Mouse (Mus musculus) kidney, embryonic 16.5 days (tissue): ENCODE results near the gene Socs7. TPM values are rescaled to one million over a fixed set of nuclear protein-coding genes. Genes with fewer than 3 reads are reported as not detected.

Experiments
- ATAC-seq: fragments of 200-750 bp; cut with Nextera tagmentation; 2 replicates; pipeline ENCODE4 v1.8.0; 2017; ENCODE audit warnings: moderate TSS enrichment; ENCODE audit not compliant: low FRiP score, low TSS enrichment
- H3K27ac ChIP-seq: fragments of 300-500 bp; sonication (generic); 2 replicates; pipeline ENCODE4 v1.5.1; 2014; ENCODE audit warnings: low read length
- H3K27me3 ChIP-seq: fragments of 300-500 bp; sonication (generic); 2 replicates; pipeline ENCODE4 v1.6.1; 2014; ENCODE audit warnings: low read length, control low read depth, mixed read lengths; ENCODE audit not compliant: insufficient read depth
- H3K36me3 ChIP-seq: fragments of 300-500 bp; sonication (generic); 2 replicates; pipeline ENCODE4 v1.6.1; 2014; ENCODE audit warnings: low read length, control low read depth, mixed read lengths; ENCODE audit not compliant: insufficient read depth
- H3K4me1 ChIP-seq: fragments of 300-500 bp; sonication (generic); 2 replicates; pipeline ENCODE4 v1.6.1; 2014; ENCODE audit warnings: low read length, control low read depth, mixed read lengths; ENCODE audit not compliant: insufficient read depth
- H3K4me2 ChIP-seq: fragments of 300-500 bp; sonication (generic); replicated peaks from 2 replicates; pipeline ENCODE4 v1.6.1; 2014; ENCODE audit warnings: low read depth, low read length
- H3K4me3 ChIP-seq: fragments of 300-500 bp; sonication (generic); 2 replicates; pipeline ENCODE4 v1.5.1; 2014; ENCODE audit warnings: mild to moderate bottlenecking, low read length
- H3K9ac ChIP-seq: fragments of 300-500 bp; sonication (generic); replicated peaks from 2 replicates; pipeline ENCODE4 v1.6.1; 2014; ENCODE audit warnings: low read length
- H3K9me3 ChIP-seq: fragments of 300-500 bp; sonication (generic); 2 replicates; pipeline ENCODE4 v1.6.1; 2016; ENCODE audit warnings: low read length, control low read depth
- WGBS: fragments of 180-500 bp; shearing (Covaris S2); extraction: QIAGEN DNeasy Blood & Tissue Kit; methylation state at CpG from one replicate; pipeline ENCODE4 v1.1.7; 2014; 5-methylcytosine and 5-hydroxymethylcytosine counted together
- polyA plus RNA-seq: library from polyadenylated mRNA; unstranded; fragments of >200 nt; fragmentation: Nextera tagmentation; extraction: Ambion mirVana; gene quantifications from 2 replicates; pipeline ENCODE4 v1.2.1, GENCODE M21; 2015

Socs7 gene
- polyA plus RNA-seq, 1 experiment from 2014 or later = 3.5 TPM

GRCm38 (mm10) chr11:97343175-97343574 is 19.2 kb upstream of the Socs7 start:
- Histone ChIP-seq H3K36me3 (no peaks in the 10 kb centered on the region), H3K4me2 (no peak overlapping the region), H3K27me3 (no peaks in the 10 kb centered on the region), H3K27ac (no peak overlapping the region), H3K4me3 (no peak overlapping the region), H3K9ac (no peak overlapping the region), H3K9me3 (no peaks in the 10 kb centered on the region), H3K4me1 (peaks cover 2% of the 10 kb centered on the region; the same call in 1 of the 2 replicates)
- ATAC-seq = no peak
- WGBS = 38% methylated on average over 8 of the region's 8 CpGs

DNA sequence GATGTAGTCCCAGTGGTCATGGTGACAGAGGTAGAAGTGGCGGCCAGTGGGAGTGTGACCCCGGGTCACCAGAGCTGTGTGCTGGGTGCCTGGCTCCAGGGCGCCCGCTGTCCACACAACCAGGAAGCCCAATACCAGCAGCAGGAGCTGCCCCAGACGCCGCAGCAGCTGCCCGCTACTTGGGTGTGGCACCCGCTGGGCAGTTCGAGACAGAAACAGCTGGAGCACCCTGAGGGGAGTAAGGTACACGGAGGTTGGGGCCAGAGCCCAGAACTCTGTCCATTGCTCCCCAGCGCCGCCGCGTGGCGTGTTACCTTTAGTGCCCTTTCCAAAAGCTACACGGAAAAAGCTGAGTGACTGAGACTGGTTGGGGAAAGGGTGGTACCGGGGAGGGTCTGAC is 18.7 kb upstream of the Socs7 start:
- H3K4me1 ChIP-seq = no peaks in the 10 kb centered on the region; the same call in 1 of the 2 replicates
- no peak overlapping the region; the same call in 1 of the 2 replicates for H3K4me2 ChIP-seq
- 34% methylated on average over 17 of the region's 17 CpGs for WGBS
- no peak for ATAC-seq
- H3K4me3 ChIP-seq = no peak overlapping the region
- 0 out of 2 replicates have a peak overlapping the region, but pooled peaks have one; percentile 22 for H3K9ac ChIP-seq
- no peaks in the 10 kb centered on the region for H3K27me3 ChIP-seq
- no peaks in the 10 kb centered on the region for H3K9me3 ChIP-seq
- H3K36me3 ChIP-seq = no peaks in the 10 kb centered on the region
- no peak overlapping the region for H3K27ac ChIP-seq

DNA sequence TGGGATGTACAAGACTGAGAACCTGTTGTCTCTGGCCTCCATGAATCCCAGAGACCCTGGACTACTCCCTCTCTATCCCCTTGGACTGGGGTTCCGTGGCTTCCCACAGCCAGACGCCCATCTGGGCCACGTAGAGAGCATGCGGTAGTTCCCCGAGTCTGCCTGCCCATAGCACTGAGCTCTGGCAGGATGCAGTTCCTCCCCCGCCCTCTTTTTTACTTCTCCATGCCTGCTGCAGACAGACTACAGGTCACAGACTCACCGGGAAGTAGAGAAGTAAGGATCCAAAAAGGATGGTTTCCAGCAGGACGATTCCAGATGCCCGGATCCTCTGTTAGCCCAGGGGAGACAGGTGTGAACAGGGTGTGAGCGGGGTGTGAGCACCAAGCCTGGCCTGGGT is 16.9 kb upstream of the Socs7 start:
- Histone ChIP-seq H3K9me3 (no peaks in the 10 kb centered on the region), H3K27ac (no peak overlapping the region), H3K27me3 (no peaks in the 10 kb centered on the region), H3K4me3 (no peak overlapping the region), H3K4me2 (no peak overlapping the region), H3K4me1 (peaks cover 6% of the 10 kb centered on the region), H3K36me3 (no peaks in the 10 kb centered on the region), H3K9ac (no peak overlapping the region)
- ATAC-seq = no peak
- WGBS = 68% methylated on average over 10 of the region's 10 CpGs

DNA sequence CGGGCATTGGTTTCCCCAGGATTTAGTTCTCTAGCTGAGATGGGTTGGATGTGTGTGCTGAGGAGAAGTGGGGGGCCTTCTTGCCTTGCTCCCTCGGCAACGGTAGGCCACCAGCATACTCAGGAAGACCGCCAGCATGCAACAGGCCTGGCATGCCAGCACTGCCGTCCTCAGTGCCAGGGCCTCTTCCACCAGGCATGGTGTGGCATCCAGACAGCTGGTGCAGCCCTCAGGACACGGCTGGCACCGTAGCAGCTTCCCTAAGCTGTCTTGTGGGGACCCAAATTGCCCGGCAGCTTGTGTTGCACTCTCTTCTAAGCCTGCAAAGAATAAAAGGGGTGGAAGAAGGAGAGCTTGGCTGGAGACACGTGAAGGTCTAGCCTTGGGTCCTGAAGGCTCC is 16.0 kb upstream of the Socs7 start:
- ATAC-seq = no peak
- Histone ChIP-seq H3K27ac (no peak overlapping the region), H3K27me3 (no peaks in the 10 kb centered on the region), H3K9me3 (no peaks in the 10 kb centered on the region), H3K9ac (no peak overlapping the region), H3K36me3 (no peaks in the 10 kb centered on the region), H3K4me3 (no peak overlapping the region), H3K4me1 (peaks cover 15% of the 10 kb centered on the region), H3K4me2 (no peak overlapping the region)
- WGBS = 83% methylated on average over 9 of the region's 9 CpGs

- H3K27me3 ChIP-seq = no peaks in the 10 kb centered on the region
- H3K9ac ChIP-seq = no peak overlapping the region
- ATAC-seq = no peak
- no peak overlapping the region for H3K4me3 ChIP-seq
- peaks cover 16% of the 10 kb centered on the region for H3K4me1 ChIP-seq
- no peaks in the 10 kb centered on the region for H3K36me3 ChIP-seq
- 86% methylated on average over 9 of the region's 9 CpGs for WGBS
- H3K27ac ChIP-seq = no peak overlapping the region
- H3K9me3 ChIP-seq = no peaks in the 10 kb centered on the region
- no peak overlapping the region for H3K4me2 ChIP-seq
These were observed 15.1 kb upstream of the Socs7 start for GRCm38 (mm10) chr11:97347291-97347690.

DNA sequence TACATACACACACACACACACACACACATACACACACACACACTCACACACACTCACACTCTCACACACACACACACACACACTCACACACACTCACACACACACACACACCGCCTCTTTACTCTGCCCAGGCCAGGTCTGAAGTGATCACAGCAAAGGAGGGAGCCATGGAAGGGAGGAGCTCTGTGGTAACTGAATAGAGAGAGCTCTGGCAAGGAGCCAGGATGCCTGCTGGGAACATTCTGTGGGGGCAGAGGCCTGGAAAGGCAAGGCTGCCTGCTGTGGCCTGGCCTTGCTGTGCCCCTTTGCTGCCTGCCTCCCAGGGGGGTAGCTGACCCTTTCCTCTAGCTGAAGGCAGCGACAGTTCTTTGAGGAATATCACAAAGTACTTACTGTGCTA is 12.3 kb upstream of the Socs7 start:
- peaks cover 16% of the 10 kb centered on the region for H3K4me1 ChIP-seq
- H3K4me2 ChIP-seq = no peak overlapping the region
- H3K4me3 ChIP-seq = no peak overlapping the region
- H3K9me3 ChIP-seq = no peaks in the 10 kb centered on the region
- no peaks in the 10 kb centered on the region for H3K36me3 ChIP-seq
- no peaks in the 10 kb centered on the region for H3K27me3 ChIP-seq
- H3K9ac ChIP-seq = no peak overlapping the region
- peak overlapping the region; percentile 86 for H3K27ac ChIP-seq
- 12% methylated on average over 2 of the region's 2 CpGs for WGBS
- peak; percentile 93 for ATAC-seq

DNA sequence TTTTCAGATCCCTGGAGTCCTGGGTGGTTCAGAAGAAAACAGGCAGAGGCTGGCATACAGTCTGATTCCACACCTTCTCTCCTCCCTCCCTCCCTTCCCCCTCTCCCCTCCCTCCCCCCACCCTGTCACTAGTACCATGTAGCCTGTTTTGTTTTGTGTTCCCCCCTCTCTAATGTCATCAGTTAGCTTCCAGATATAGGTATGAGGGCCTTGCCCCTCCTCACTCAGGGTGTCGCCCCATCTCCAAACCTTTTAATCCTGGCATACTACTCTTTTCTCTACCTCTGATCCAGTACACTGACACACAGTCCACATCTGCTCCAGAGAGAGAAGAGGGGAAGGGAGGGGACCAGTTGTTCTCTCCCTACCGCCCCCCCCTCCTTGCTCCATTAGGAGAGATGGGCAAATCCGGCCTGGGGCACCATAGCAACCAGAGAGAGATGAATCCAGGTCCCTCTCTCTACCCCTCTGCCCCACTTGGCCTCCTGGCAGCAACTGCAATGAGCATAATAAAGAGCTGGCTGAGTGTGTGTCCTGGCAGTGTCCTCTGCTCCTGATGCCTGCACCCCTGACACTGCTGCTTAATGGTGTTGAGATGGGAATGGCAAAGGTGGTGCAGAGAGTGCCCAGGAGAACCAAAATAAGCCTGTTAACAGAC is 10.2 kb upstream of the Socs7 start, which contains the start of gene Gpr179:
Gene Gpr179 (minus strand): TSS at position 51 of the 658 bp plus-strand sequence.
- Histone ChIP-seq H3K4me3 (no peak within 1 kb of the TSS), H3K36me3 (no peaks in the 10 kb centered on the region), H3K4me1 (peaks cover 16% of the 10 kb centered on the region), H3K27me3 (no peaks in the 10 kb centered on the region), H3K27ac (0 out of 2 replicates have a peak within 1 kb of the TSS, but pooled peaks have one; percentile 86), H3K9ac (no peak within 1 kb of the TSS), H3K4me2 (no peak within 1 kb of the TSS), H3K9me3 (no peaks in the 10 kb centered on the region)
- no peak for ATAC-seq
- 77% methylated on average over 3 of the region's 3 CpGs for WGBS

- Histone ChIP-seq H3K27me3 (no peaks in the 10 kb centered on the region), H3K9ac (no peak overlapping the region), H3K4me3 (no peak overlapping the region), H3K27ac (no peak overlapping the region), H3K4me1 (peaks cover 16% of the 10 kb centered on the region), H3K4me2 (no peak overlapping the region), H3K36me3 (no peaks in the 10 kb centered on the region), H3K9me3 (no peaks in the 10 kb centered on the region)
- no peak for ATAC-seq
- WGBS = 58% methylated on average over 4 of the region's 4 CpGs
These were observed 9.3 kb upstream of the Socs7 start for GRCm38 (mm10) chr11:97352935-97353597.

- no peaks in the 10 kb centered on the region for H3K9me3 ChIP-seq
- H3K4me3 ChIP-seq = no peak overlapping the region
- peaks cover 16% of the 10 kb centered on the region for H3K4me1 ChIP-seq
- no peaks in the 10 kb centered on the region for H3K36me3 ChIP-seq
- no peaks in the 10 kb centered on the region for H3K27me3 ChIP-seq
- H3K27ac ChIP-seq = no peak overlapping the region
- no peak overlapping the region for H3K9ac ChIP-seq
- H3K4me2 ChIP-seq = no peak overlapping the region
- ATAC-seq = no peak
- 75% methylated on average over 2 of the region's 2 CpGs for WGBS
These were observed 7.7 kb upstream of the Socs7 start for GRCm38 (mm10) chr11:97354646-97355045.

DNA sequence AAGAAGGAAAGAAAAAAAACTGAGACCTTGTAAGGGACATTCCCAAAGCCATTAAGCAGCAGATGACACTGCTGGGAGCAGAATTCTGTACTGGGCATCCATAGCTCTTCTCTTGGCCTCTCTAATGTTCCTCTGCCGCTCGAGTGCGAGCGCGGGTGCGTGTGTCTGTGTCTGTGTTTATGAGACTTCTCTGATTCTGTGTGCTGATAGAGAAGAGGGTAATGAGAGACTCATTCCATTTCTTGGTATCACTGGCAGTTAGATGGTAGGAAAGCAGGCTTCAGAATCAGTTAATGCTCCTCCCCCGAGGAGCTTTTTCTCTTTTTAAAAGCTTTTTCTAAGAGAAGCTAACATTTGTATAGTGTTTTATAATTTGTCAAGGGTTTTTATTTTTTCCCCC is 7.1 kb upstream of the Socs7 start:
- H3K36me3 ChIP-seq = no peaks in the 10 kb centered on the region
- H3K4me1 ChIP-seq = peaks cover 12% of the 10 kb centered on the region
- H3K9me3 ChIP-seq = no peaks in the 10 kb centered on the region
- H3K4me3 ChIP-seq = no peak overlapping the region
- no peak overlapping the region for H3K27ac ChIP-seq
- H3K27me3 ChIP-seq = no peaks in the 10 kb centered on the region
- H3K9ac ChIP-seq = no peak overlapping the region
- no peak for ATAC-seq
- no peak overlapping the region for H3K4me2 ChIP-seq
- WGBS = 85% methylated on average over 7 of the region's 7 CpGs
